Mouse (Mus musculus): ENCODE results near the gene Boll.
A peak's percentile ranks its signal among the peaks of the same experiment; 100 is the strongest.

Boll gene

GRCm38 (mm10) chr1:55238496-55238895 lies 124.8 kb downstream of the Boll start:
- no peak for DNase-seq (ENCODE audit: low spot score)

GRCm38 (mm10) chr1:55237643-55238161 lies 125.6 kb downstream of the Boll start:
- no peak for DNase-seq (ENCODE audit: low spot score)

GRCm38 (mm10) chr1:55236890-55237642 lies 126.2 kb downstream of the Boll start, which contains the start of gene Mars2:
Gene Mars2, plus strand, starts transcription at chr1:55237177.
- peak; percentile 82 for DNase-seq (ENCODE audit: low spot score)

- DNase-seq (ENCODE audit: low spot score), result no peak
Observed at GRCm38 (mm10) chr1:55236487-55236886, 126.8 kb downstream of the Boll start.

- DNase-seq (ENCODE audit: low spot score), result no peak
Observed at GRCm38 (mm10) chr1:55234910-55235520, 128.3 kb downstream of the Boll start.

GRCm38 (mm10) chr1:55228256-55228884 lies 134.9 kb downstream of the Boll start:
- no peak for DNase-seq (ENCODE audit: low spot score)

- no peak for DNase-seq (ENCODE audit: low spot score)
Observed at GRCm38 (mm10) chr1:55227376-55227775, 135.9 kb downstream of the Boll start.

- no peak for DNase-seq (ENCODE audit: low spot score)
Observed at GRCm38 (mm10) chr1:55226011-55226857, 137.0 kb downstream of the Boll start, which contains the start of gene Rftn2. Gene Rftn2, minus strand, starts transcription at chr1:55226782.

- DNase-seq (ENCODE audit: low spot score), result no peak
Observed at GRCm38 (mm10) chr1:55225398-55225797, 137.9 kb downstream of the Boll start.

- no peak for DNase-seq (ENCODE audit: low spot score)
Observed at GRCm38 (mm10) chr1:55224111-55224510, 139.2 kb downstream of the Boll start.

GRCm38 (mm10) chr1:55223026-55223425 lies 140.2 kb downstream of the Boll start:
- DNase-seq (ENCODE audit: low spot score), result no peak

GRCm38 (mm10) chr1:55221352-55221751 lies 141.9 kb downstream of the Boll start:
- no peak for DNase-seq (ENCODE audit: low spot score)

GRCm38 (mm10) chr1:55217191-55217590 lies 146.1 kb downstream of the Boll start:
- DNase-seq (ENCODE audit: low spot score), result no peak

GRCm38 (mm10) chr1:55215185-55215813 lies 148.0 kb downstream of the Boll start:
- no peak for DNase-seq (ENCODE audit: low spot score)

GRCm38 (mm10) chr1:55213936-55214335 lies 149.3 kb downstream of the Boll start:
- DNase-seq (ENCODE audit: low spot score), result no peak

GRCm38 (mm10) chr1:55213475-55213874 lies 149.8 kb downstream of the Boll start:
- no peak for DNase-seq (ENCODE audit: low spot score)

GRCm38 (mm10) chr1:55212771-55213170 lies 150.5 kb downstream of the Boll start:
- DNase-seq (ENCODE audit: low spot score), result no peak

- no peak for DNase-seq (ENCODE audit: low spot score)
Observed at GRCm38 (mm10) chr1:55211081-55211480, 152.2 kb downstream of the Boll start.

GRCm38 (mm10) chr1:55210202-55210965 lies 152.9 kb downstream of the Boll start:
- DNase-seq (ENCODE audit: low spot score), result no peak

- DNase-seq (ENCODE audit: low spot score), result no peak
Observed at GRCm38 (mm10) chr1:55208500-55209140, 154.6 kb downstream of the Boll start.
